Mouse (Mus musculus) embryonic facial prominence, embryonic 11.5 days (tissue): Measurements from ENCODE around the gene Zfp536. TPM values are rescaled to one million over a fixed set of nuclear protein-coding genes. Genes with fewer than 3 reads are reported as not detected.

Experiments used
- ATAC-seq: fragments of 200-750 bp; cut with Nextera tagmentation; replicated peaks from 2 replicates; pipeline ENCODE4 v1.8.0; 2017; ENCODE audit warnings: low read depth; ENCODE audit not compliant: insufficient number of reproducible peaks, low FRiP score, low TSS enrichment
- DNase-seq: peaks from one replicate; pipeline ENCODE4 v3.0.0-alpha.2; 2015; ENCODE audit warnings: low spot score
- H3K27ac ChIP-seq: fragments of 300-500 bp; sonication (generic); replicated peaks from 2 replicates; pipeline ENCODE4 v1.5.1; 2014; ENCODE audit warnings: mild to moderate bottlenecking, low read depth, low read length, control low read depth
- H3K27me3 ChIP-seq: fragments of 300-500 bp; sonication (generic); 2 replicates; pipeline ENCODE4 v1.6.1; 2014; ENCODE audit warnings: mild to moderate bottlenecking, low read length, moderate library complexity, mixed read lengths; ENCODE audit not compliant: control insufficient read depth, insufficient read depth
- H3K36me3 ChIP-seq: fragments of 300-500 bp; sonication (generic); replicated peaks from 2 replicates; pipeline ENCODE4 v1.6.1; 2014; ENCODE audit warnings: low read depth, mild to moderate bottlenecking, low read length, moderate library complexity, mixed read lengths; ENCODE audit not compliant: control insufficient read depth, insufficient read depth
- H3K4me1 ChIP-seq: fragments of 300-500 bp; sonication (generic); 2 replicates; pipeline ENCODE4 v1.6.1; 2014; ENCODE audit warnings: low read length, mixed read lengths; ENCODE audit not compliant: control insufficient read depth, insufficient read depth
- H3K4me2 ChIP-seq: fragments of 300-500 bp; sonication (generic); 2 replicates; pipeline ENCODE4 v1.6.1; 2014; ENCODE audit warnings: low read depth, mild to moderate bottlenecking, control low read depth, low read length, moderate library complexity
- H3K4me3 ChIP-seq: fragments of 300-500 bp; sonication (generic); 2 replicates; pipeline ENCODE4 v1.5.1; 2014; ENCODE audit warnings: low read depth, low read length, control low read depth
- H3K9ac ChIP-seq: fragments of 300-500 bp; sonication (generic); replicated peaks from 2 replicates; pipeline ENCODE4 v1.6.1; 2014; ENCODE audit warnings: mild to moderate bottlenecking, control low read depth, low read length
- H3K9me3 ChIP-seq: fragments of 300-500 bp; sonication (generic); replicated peaks from 2 replicates; pipeline ENCODE4 v1.6.1; 2016; ENCODE audit warnings: mild to moderate bottlenecking, low read length, inconsistent platforms, mixed read lengths; ENCODE audit not compliant: control insufficient read depth
- WGBS: fragments of 180-500 bp; shearing (Covaris S2); extraction: QIAGEN DNeasy Blood & Tissue Kit; methylation state at CpG from one replicate; pipeline ENCODE4 v1.1.7; 2014; 5-methylcytosine and 5-hydroxymethylcytosine counted together
- polyA plus RNA-seq: library from polyadenylated mRNA; unstranded; fragments of >200 nt; fragmentation: Nextera tagmentation; extraction: Ambion mirVana; gene quantifications from 2 replicates; pipeline ENCODE4 v1.2.1, GENCODE M21; 2014

Zfp536 gene
- polyA plus RNA-seq, 1 experiment from 2014 or later = 9.9 TPM

- ATAC-seq (no peak), DNase-seq (no peak)
- Histone ChIP-seq H3K27me3 (no peaks in the 10 kb centered on the region), H3K9ac (no peak overlapping the region), H3K4me1 (no peaks in the 10 kb centered on the region), H3K4me2 (no peak overlapping the region), H3K9me3 (no peaks in the 10 kb centered on the region), H3K36me3 (no peaks in the 10 kb centered on the region), H3K27ac (no peak overlapping the region), H3K4me3 (no peak overlapping the region)
- 49% methylated on average over 3 of the region's 3 CpGs for WGBS
Observed at GRCm38 (mm10) chr7:37553646-37554045, 219.8 kb downstream of the Zfp536 start.

- no peak overlapping the region for H3K4me3 ChIP-seq
- 48% methylated on average over 3 of the region's 3 CpGs for WGBS
- no peak overlapping the region for H3K4me2 ChIP-seq
- H3K9me3 ChIP-seq = no peaks in the 10 kb centered on the region
- H3K9ac ChIP-seq = no peak overlapping the region
- no peak overlapping the region for H3K27ac ChIP-seq
- DNase-seq (no peak), ATAC-seq (no peak)
- no peaks in the 10 kb centered on the region for H3K27me3 ChIP-seq
- H3K4me1 ChIP-seq = no peaks in the 10 kb centered on the region
- no peaks in the 10 kb centered on the region for H3K36me3 ChIP-seq
Observed at GRCm38 (mm10) chr7:37552384-37552783, 221.1 kb downstream of the Zfp536 start.

GRCm38 (mm10) chr7:37548805-37549204, 224.6 kb downstream of the Zfp536 start:
- Histone ChIP-seq H3K27ac (no peak overlapping the region), H3K9me3 (no peaks in the 10 kb centered on the region), H3K4me1 (no peaks in the 10 kb centered on the region; the same call in 1 of the 2 replicates), H3K4me2 (no peak overlapping the region), H3K36me3 (no peaks in the 10 kb centered on the region), H3K9ac (no peak overlapping the region), H3K4me3 (no peak overlapping the region), H3K27me3 (no peaks in the 10 kb centered on the region)
- DNase-seq = no peak
- WGBS = 75% methylated on average over 15 of the region's 15 CpGs
- no peak for ATAC-seq

GRCm38 (mm10) chr7:37544011-37544410, 229.4 kb downstream of the Zfp536 start:
- no peak overlapping the region for H3K9ac ChIP-seq
- H3K4me1 ChIP-seq = no peaks in the 10 kb centered on the region; the same call in 1 of the 2 replicates
- no peaks in the 10 kb centered on the region for H3K27me3 ChIP-seq
- H3K4me3 ChIP-seq = no peak overlapping the region
- WGBS = 11% methylated on average over 6 of the region's 6 CpGs
- no peak overlapping the region for H3K4me2 ChIP-seq
- H3K27ac ChIP-seq = no peak overlapping the region
- ATAC-seq = no peak
- H3K36me3 ChIP-seq = no peaks in the 10 kb centered on the region
- no peak for DNase-seq
- no peaks in the 10 kb centered on the region for H3K9me3 ChIP-seq

- WGBS = 87% methylated on average over 7 of the region's 7 CpGs
- no peaks in the 10 kb centered on the region; the same call in 1 of the 2 replicates for H3K4me1 ChIP-seq
- H3K27me3 ChIP-seq = no peaks in the 10 kb centered on the region
- DNase-seq (no peak), ATAC-seq (no peak)
- no peak overlapping the region for H3K9ac ChIP-seq
- no peaks in the 10 kb centered on the region for H3K9me3 ChIP-seq
- no peak overlapping the region for H3K27ac ChIP-seq
- no peaks in the 10 kb centered on the region for H3K36me3 ChIP-seq
- no peak overlapping the region for H3K4me3 ChIP-seq
- H3K4me2 ChIP-seq = no peak overlapping the region
Observed at GRCm38 (mm10) chr7:37542951-37543350, 230.5 kb downstream of the Zfp536 start.

- no peaks in the 10 kb centered on the region for H3K4me1 ChIP-seq
- no peak overlapping the region for H3K4me3 ChIP-seq
- 89% methylated on average over 2 of the region's 2 CpGs for WGBS
- H3K27ac ChIP-seq = no peak overlapping the region
- no peak overlapping the region for H3K9ac ChIP-seq
- no peaks in the 10 kb centered on the region for H3K36me3 ChIP-seq
- H3K9me3 ChIP-seq = no peaks in the 10 kb centered on the region
- no peaks in the 10 kb centered on the region for H3K27me3 ChIP-seq
- H3K4me2 ChIP-seq = no peak overlapping the region
- DNase-seq (no peak), ATAC-seq (no peak)
Observed at GRCm38 (mm10) chr7:37531166-37531565, 242.3 kb downstream of the Zfp536 start.

GRCm38 (mm10) chr7:37528311-37528710, 245.1 kb downstream of the Zfp536 start:
- H3K9me3 ChIP-seq = no peaks in the 10 kb centered on the region
- no peaks in the 10 kb centered on the region for H3K27me3 ChIP-seq
- H3K9ac ChIP-seq = no peak overlapping the region
- no peaks in the 10 kb centered on the region for H3K4me1 ChIP-seq
- H3K4me3 ChIP-seq = no peak overlapping the region
- no peak for DNase-seq
- ATAC-seq = no peak
- H3K4me2 ChIP-seq = no peak overlapping the region
- H3K36me3 ChIP-seq = no peaks in the 10 kb centered on the region
- no peak overlapping the region for H3K27ac ChIP-seq
- WGBS = 85% methylated on average over 9 of the region's 9 CpGs

- Histone ChIP-seq H3K4me1 (no peaks in the 10 kb centered on the region), H3K9me3 (no peaks in the 10 kb centered on the region), H3K4me3 (no peak overlapping the region), H3K36me3 (no peaks in the 10 kb centered on the region), H3K9ac (no peak overlapping the region), H3K27me3 (no peaks in the 10 kb centered on the region), H3K4me2 (no peak overlapping the region), H3K27ac (no peak overlapping the region)
- ATAC-seq (no peak), DNase-seq (no peak)
- 91% methylated on average over 2 of the region's 2 CpGs for WGBS
Observed at GRCm38 (mm10) chr7:37527890-37528289, 245.6 kb downstream of the Zfp536 start.
